Mouse (Mus musculus) neutrophil, adult 5-6 weeks (primary cell): Measurements from ENCODE around the gene Fgfr2. TPM values are rescaled to one million over a fixed set of nuclear protein-coding genes. Genes with fewer than 3 reads are reported as not detected.

Experiments
- ATAC-seq: fragments of 151-379, 151-347 bp; 2 replicates; pipeline ENCODE4 v1.8.0; 2017; ENCODE audit warnings: mild to moderate bottlenecking, moderate TSS enrichment; ENCODE audit not compliant: insufficient number of reproducible peaks, poor library complexity, low FRiP score, severe bottlenecking; ENCODE audit errors: extremely low read depth
- total RNA-seq: library from RNA; stranded (forward); fragments of 200-1000 nt; gene quantifications from 2 replicates; pipeline ENCODE4 v1.2.3, GENCODE M21; 2017

Gene Fgfr2
- total RNA-seq, 1 experiment from 2014 or later, result not detected

DNA sequence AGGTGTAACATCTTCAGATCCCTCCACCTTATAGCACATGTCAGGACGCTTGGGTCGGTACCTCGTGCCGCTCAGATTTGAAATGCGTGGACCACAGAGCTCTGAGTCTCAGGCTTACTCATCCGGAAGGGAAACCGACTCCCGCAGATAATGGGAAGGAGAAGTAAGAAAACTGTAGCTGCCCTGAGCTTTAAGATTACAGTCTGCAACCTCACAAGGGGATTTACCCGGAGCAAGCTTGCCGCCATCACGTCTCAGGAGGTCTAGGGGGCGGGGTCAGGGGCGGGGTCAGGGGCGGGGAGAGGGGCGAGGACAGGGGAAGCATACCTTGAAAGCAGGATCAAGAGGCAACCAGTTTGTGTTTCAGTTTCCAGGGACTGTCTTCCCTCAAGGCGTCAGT, 2310.7 kb downstream of the Fgfr2 start:
- ATAC-seq, result no peak

DNA sequence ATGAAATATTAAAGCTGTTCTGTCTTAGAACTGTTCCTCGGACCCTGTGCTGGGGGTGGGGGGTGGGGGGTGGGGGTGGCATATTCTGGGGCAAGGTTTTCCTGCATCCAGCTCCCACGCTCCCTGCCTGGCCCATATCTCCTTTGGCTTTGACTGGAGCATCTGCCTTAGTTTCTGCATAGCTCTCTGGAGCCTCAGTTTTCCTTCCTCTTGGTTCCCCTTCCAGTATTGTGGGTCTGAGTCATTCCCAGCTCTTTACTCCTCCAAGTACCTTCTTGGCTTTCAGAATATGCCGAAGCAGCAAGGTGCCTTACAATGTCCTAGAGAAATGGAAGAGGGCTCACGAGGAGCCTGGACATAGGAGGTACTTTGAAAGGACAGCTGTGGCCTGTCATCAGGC, 2312.9 kb downstream of the Fgfr2 start:
- ATAC-seq, result no peak

DNA sequence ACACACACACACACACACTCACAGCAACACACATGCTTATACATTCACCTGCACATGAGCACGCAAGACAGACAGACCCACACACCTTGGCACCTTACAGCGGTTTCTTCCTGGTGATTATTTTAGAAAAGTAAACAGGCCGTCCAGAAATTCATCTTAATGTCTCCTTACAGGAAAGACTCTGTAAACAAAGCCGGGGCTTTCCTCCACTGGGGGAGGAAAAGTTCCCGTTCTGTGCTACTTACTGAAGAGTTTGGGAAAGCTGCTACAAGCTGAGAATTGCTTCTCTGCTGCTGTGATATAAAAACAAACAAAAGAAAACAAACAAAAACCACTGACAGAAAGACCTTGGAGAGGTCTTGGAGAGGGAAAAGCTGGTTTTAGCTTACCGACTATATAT, 2314.5 kb downstream of the Fgfr2 start:
- no peak for ATAC-seq

DNA sequence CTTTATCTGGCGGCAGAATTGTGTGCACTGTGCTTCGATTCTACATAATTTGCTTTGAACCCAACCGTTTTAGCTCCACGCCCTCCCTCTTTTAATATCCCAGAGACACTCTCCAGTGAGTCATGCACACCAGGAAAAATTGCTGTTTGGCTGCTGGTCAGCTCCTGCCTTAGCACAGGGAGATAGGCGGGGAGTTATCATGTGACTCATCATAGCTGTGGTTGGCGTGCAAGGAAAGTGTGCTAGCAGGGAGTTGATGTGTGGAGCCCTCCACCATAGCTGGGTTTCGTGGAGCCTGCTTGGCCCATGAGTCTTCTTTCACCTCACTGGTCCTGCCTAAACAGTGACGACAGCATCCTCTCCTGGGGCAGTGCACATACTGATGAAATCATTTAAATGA, 2315.4 kb downstream of the Fgfr2 start:
- ATAC-seq, result no peak

DNA sequence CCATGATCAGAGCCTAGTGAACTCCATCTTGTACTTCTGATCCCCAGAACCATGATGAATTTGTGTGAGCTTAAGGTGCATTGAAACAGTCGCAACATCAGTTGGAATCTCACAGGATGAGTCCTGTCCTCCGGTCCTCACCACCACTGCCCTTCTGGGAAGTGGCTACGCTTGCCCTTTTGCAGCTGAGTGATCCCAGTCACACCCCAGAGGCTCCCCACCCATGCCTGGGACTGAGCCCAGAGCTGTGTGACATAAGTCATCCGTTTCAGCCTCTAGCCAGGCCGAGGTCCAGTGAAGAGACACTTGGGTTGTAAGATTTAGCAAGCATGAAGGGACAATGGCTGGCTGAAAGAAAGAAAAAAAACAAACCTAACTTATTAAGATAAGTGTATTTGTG, 2318.2 kb downstream of the Fgfr2 start:
- no peak for ATAC-seq

DNA sequence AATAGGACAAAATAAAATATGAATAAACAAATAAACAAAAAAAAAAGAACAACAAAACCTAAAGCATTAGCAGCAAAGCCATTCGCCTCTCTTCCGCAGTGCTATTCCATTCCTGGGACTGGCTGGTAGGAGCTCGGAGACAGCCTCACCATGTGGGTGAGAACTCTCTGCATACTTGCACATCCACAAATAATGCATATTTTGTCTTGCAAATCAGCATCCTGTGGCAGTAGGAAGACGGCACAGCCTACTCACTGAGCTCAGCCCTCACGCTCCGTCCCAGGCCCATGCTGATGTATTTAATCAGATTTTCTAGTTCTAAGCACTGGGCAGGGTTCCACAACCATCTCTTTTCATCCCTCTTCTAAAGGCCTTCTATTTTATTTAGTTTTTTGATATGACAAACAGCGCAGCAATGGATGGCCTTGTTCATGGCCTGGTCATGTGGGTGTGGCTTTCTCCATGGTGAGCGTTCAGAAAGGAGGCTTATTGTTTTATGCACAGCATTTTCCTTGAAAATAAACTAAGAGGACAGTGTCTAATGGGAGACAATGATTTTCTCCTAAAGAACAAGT, 2319.8 kb downstream of the Fgfr2 start:
- no peak for ATAC-seq

DNA sequence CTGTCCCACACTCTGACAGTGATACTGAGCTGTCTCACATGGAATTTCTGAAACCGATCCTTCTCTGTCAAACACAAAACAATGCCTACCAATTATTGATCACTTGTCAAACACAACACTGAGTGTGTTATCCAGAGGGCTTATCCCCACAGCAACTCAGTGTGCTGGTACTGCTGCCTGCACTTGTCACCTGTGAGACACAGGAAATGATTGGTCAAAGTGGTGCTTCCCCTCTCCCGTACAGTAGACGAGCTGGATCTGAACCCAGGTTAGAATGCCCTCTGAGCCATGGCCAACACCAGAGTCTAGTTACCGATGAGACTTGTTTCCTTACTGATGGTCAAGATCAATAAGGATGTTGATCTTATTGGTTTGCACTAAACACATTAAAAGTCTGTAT, 2321.3 kb downstream of the Fgfr2 start:
- 0 out of 2 replicates have a peak, but pooled peaks have one; percentile 20 for ATAC-seq

DNA sequence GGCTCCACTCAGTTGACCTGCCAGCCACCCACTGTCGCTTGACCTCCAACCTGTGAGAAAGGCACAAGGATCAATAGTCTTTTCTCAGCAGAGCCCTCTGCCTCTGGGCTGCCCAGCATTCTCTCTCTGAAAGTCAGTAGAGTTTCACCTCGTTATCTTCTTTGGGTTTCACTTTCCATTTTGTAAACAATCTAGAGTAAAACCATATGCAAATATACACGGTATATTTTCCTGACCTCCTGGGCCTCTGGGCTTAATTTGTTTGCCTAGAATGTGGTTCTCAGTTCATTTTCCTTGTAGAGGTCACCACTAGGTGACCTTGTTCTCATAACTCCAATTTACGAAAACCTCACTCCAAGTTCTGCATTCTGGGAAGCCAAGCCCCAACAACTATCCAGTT, 2322.5 kb downstream of the Fgfr2 start:
- peak; percentile 34; the same call in 1 of the 2 replicates for ATAC-seq

DNA sequence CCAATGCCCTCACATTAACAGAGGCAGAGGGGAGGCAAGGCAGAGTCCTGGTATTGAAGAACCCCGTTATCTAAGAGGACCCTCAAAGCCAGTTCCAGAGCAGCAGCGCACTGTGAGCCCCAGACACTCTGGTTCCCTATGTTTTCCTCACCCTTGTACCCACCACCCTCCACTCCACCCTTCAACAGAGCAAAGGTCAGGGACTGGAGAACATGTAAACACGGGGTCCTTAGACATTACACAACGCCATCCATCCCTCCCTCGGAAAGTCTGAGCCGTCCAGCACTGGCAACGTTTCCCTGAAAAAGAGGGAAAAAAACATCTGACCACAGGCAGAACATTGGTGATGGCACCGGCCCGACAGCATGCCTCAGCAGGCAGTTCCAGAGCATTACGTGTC, 2323.7 kb downstream of the Fgfr2 start:
- ATAC-seq, result no peak

DNA sequence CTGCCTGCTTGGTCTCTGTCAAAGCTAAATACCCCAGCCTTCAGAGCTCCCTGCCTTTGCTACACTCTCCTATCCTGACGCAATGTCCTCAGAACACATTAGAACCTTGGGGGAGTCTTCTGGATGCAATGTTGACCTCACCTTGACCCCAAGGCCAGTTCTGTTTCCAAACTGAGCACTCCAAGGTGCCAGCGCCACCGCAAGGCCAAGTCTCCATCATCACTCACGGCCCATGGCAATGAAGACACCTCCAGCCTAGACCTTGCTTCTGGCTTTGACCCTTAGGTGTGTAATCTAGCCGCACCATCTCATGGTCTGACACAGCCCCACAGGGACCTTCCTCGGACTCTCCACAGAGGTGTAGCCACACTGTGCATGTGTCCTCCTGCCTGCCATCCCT, 2325.6 kb downstream of the Fgfr2 start:
- ATAC-seq, result no peak

DNA sequence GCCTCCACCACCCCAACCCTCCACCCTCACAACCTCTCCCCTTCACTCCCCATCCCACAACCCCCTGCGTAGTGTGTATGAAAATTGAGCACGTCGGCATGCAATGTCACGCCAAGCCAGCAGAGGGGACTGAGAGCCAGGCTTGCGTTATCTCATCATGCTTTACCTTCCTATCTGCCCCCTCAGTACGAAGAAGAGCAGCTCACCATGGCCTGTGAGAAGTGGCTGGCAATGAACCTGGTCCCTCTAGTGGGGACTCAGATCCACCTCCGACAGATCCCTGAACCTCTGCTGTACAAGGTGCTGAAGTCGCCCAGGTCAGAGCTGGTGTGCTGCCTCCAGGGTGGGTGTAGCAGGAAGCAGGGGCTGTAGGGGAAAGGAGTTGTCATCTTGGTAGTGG, 2326.4 kb downstream of the Fgfr2 start:
- no peak for ATAC-seq

DNA sequence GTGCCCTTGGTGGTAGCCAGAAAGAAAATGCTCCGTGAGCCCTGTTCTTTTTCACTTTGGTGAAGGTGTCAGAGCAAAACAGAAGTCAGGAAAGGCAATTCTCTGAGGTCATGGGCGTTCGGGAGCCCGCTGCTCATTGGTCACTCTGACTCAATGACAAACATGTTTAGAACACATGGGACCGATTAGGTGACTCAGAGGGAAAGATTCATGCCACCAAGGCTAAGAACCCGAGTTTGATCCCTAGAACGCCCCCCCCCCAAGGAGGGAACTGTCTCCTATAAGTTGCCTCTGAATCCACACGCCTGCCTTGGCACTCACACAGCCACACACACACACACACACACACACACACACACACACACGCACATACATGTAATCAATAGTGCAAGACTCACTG, 2329.5 kb downstream of the Fgfr2 start:
- no peak for ATAC-seq

DNA sequence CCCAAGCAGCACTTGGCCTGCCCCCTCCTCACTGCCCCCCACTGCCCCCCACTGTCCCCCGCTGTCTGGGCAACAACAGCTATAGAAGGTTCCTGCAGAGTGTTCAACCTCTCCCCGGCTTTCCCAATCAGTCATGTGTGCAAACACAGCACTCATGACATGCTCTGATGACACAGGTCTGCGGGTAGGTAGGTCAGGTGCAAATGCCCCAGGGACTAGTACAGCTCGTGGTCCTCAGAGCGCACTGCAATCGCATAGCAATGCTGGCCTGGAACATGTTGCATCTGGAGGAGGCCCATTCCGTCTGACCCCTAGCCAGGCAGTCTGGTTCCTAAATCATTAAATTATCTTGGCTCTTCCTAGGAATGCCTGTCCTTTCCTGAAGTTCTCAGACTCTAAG, 2333.7 kb downstream of the Fgfr2 start:
- no peak for ATAC-seq

DNA sequence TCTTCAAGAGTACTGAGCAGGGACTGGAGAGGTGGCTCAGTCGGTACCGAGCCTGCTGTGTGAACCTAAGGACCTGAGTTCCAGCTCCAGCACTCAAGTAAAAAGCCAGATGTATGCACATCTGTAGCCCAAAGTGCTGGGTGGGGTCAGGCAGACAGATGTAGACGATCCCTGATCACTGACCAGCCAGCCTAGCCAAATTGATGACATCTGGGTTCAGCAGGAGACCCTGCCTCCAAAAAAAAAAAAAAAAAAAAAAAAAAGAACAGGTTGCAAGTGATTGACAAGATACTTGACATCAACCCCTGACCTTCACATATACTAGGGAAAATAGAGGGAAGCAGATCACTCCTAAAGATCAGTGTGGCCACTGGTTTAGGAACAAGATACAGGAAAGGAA, 2334.2 kb downstream of the Fgfr2 start:
- no peak for ATAC-seq

DNA sequence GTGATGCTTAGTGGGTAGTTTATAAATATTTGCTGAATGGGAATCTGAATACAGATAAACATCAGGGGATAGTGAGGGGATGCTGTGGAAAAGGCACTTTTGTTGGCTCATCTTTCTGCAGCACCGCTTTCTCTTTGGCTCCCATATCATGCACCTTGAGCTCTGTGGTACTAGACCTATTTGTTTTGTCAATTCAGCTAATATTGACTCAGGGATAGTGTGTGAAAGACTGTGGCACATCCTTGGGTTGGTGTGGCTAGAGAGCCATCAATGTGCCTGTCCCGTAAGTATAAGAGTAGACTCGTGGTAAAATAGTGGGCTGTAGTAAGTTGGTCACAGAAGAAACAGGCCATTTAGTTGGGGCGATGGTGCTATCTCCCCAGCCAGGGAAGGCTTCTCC, 2335.6 kb downstream of the Fgfr2 start:
- no peak for ATAC-seq

DNA sequence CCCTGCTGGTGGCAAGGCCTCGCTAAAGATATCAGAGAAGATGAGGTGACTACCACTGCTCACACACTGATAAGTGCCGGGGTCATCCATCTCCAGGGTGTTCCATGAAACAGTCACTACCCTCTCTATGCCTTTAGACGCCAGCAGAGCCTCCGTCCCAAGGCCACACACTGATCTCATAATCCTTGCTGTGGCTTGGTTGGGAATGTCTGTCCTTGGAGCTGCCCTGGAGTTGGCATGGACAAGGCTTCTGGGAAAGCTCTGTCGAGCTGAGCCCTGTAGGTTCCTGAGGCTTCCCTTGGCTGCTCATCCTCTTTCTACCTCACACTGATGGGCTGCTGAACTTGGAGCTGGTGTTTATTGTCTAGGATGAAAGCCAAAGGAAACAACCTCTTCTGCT, 2336.4 kb downstream of the Fgfr2 start:
- ATAC-seq, result no peak

DNA sequence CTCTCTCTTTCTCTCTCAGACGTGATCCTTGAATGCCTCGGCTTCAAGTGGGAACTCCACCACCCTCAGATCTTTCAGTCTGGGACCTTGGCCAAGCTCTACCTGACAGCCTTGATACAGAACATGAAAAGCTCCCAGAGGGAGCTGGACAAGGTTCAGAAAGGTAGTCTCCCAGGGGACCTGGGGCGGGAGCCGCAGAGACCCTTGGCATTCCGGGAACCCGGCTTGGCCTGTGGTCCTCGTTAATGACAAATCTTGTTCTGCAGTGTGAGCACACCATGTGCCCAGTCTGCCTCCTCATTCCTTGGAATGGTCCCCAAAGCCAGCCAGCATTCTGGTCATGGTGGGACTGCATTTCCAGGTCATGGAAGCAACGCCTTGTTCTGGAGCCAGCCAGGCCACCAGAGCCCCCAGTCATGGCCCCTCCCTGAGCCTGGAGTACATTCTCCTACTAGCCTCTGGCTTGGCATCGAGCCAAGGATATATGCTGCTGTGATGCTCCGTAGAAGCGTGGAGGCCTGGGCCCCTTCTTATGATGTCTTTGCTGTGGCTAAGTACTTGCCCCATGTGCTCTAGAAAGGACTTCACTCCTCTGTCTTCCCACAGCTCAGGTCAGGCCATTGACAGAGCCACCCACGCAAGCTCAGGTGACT, 2337.1 kb downstream of the Fgfr2 start:
- ATAC-seq, result no peak

DNA sequence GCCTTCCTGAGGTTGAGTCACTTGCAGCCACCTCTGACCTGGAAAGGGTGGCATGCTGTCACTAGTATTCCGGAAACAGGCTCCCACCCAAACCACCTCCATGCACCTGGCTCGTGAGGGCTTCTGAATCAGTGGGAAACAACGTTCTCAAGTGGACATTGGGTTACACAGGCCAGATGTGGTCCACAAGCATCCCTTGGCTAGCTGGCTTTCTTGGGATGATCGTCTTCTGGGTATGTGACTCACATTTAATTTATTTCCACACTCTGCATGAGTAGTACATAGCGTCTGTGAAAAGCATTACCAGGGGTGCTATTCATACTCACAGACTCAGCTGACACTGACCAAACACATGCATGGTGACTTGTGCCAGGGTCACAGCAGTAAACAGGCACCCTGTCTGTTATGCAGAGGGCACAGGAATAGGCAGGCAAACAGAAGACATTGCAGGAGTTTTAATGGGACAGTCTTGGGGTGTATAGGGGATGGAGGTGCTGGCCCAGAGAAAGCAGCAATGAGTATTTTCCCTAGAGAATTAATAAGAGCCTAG, 2340.6 kb downstream of the Fgfr2 start:
- no peak for ATAC-seq

DNA sequence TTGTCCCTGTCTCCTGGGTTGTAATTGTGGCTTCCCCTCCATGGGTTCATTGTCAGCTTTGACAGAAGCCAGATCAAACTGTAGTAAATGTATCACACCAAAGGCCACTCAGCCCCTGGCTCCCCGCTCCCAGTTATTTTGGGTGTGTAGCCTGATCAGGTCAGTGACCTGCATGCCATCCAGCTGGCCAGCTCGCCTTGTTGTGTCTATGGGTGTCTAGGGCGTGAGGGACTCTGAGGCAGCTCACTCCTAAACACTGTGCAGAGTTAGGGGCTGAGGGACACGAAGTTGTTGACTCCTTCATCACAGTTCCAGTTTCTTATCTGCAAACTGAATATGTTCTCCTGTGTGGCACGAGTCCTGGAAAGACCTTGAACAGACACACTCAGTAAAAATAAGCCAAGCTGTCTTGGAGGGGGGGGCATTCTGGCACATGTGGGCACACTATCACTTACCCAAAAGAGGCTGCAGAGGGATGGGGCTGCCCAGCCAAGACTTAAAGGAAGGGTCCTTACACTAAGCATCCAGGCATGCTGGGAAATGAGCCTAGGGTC, 2342.2 kb downstream of the Fgfr2 start:
- ATAC-seq, result no peak

DNA sequence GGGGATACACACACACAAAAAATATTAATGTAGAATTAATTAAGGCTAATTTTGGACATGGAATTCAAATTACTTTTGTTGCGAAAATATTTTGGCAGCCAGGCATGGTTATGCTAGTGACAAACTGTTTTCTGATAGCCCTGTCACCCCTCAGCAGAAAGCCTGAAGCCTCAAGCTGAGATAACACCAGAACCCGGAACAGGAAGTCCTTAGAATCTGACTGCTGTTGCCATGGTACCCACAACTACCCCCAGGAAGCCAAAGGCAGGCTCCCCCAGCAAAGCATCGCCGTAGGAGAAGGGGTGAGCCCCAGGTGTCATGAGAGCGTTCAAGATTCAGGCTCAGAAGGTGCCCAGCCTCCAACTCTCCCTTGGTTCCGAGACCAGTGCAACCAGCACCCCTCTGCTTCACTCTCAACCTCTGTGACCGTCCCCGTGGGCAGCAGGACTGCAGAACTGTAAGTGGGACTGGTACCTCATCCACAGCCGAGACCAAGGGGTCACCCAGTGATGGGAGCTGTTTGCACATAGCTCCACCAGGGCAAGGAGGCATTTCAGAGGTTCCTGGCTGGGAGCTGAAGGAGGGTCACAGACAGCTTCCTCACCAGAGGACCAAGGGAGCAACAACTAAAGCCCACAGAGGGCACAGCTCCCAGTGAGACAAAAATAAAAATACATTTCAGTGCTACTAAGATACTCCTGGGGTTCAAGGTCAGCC, 2349.1 kb downstream of the Fgfr2 start, which contains the start of gene Btbd16:
Gene Btbd16, plus strand, starts transcription at position 156 of the 717 bp plus-strand sequence.
- no peak for ATAC-seq
